Mouse (Mus musculus): ENCODE measurements around the gene Arid3a. TPM values are rescaled to one million over a fixed set of nuclear protein-coding genes. Genes with fewer than 3 reads are reported as not detected.

The Arid3a gene
- polyA plus RNA-seq, 1 experiment from 2014 or later: 5.8 TPM

GRCm38 (mm10) chr10:79929967-79930825 lies 3.4 kb downstream of the Arid3a start:
- Histone ChIP-seq H3K4me2 (ENCODE audit: low read depth, low read length) (no peak overlapping the region), H3K27me3 (ENCODE audit: control insufficient read depth, insufficient read depth, low read depth, low read length) (no peaks in the 10 kb centered on the region)

GRCm38 (mm10) chr10:79930826-79931186 lies 4.0 kb downstream of the Arid3a start:
- Histone ChIP-seq H3K4me3 (ENCODE audit: low read depth, low read length) (no peak overlapping the region), H3K27ac (ENCODE audit: low read length) (no peak overlapping the region), H3K9ac (ENCODE audit: low read depth, low read length) (no peak overlapping the region), H3K27me3 (ENCODE audit: control insufficient read depth, insufficient read depth, low read depth, low read length) (no peaks in the 10 kb centered on the region), H3K9me3 (replicated peaks; ENCODE audit: control insufficient read depth, low read length) (no peaks in the 10 kb centered on the region), H3K36me3 (ENCODE audit: control insufficient read depth, insufficient read depth) (no peaks in the 10 kb centered on the region), H3K4me2 (ENCODE audit: low read depth, low read length) (no peak overlapping the region), H3K4me1 (ENCODE audit: control insufficient read depth, low read depth, low read length) (peaks cover 62% of the 10 kb centered on the region)
- 83% methylated on average over 16 of the region's 16 CpGs for WGBS (ENCODE audit: insufficient replicate concordance)
- no peak for ATAC-seq (ENCODE audit: low read depth)

More at GRCm38 (mm10) chr10:79929967-79930825, 3.4 kb downstream of the Arid3a start:
- H3K4me3 ChIP-seq (ENCODE audit: low read depth, low read length): no peak overlapping the region
- peaks cover 64% of the 10 kb centered on the region for H3K4me1 ChIP-seq (ENCODE audit: control insufficient read depth, low read depth, low read length)
- ATAC-seq (ENCODE audit: low read depth): no peak
- H3K27ac ChIP-seq (ENCODE audit: low read length): no peak overlapping the region
- no peak overlapping the region for H3K9ac ChIP-seq (ENCODE audit: low read depth, low read length)
- no peaks in the 10 kb centered on the region for H3K9me3 ChIP-seq (replicated peaks; ENCODE audit: control insufficient read depth, low read length)
- 81% methylated on average over 18 of the region's 18 CpGs for WGBS (ENCODE audit: insufficient replicate concordance)
- no peaks in the 10 kb centered on the region for H3K36me3 ChIP-seq (ENCODE audit: control insufficient read depth, insufficient read depth)

GRCm38 (mm10) chr10:79931797-79932196 lies 5.0 kb downstream of the Arid3a start:
- no peak overlapping the region for H3K9ac ChIP-seq (ENCODE audit: low read depth, low read length)
- no peak for ATAC-seq (ENCODE audit: low read depth)
- H3K36me3 ChIP-seq (ENCODE audit: control insufficient read depth, insufficient read depth): no peaks in the 10 kb centered on the region
- no peaks in the 10 kb centered on the region for H3K9me3 ChIP-seq (replicated peaks; ENCODE audit: control insufficient read depth, low read length)
- no peak overlapping the region for H3K27ac ChIP-seq (ENCODE audit: low read length)
- H3K4me3 ChIP-seq (ENCODE audit: low read depth, low read length): no peak overlapping the region
- no peaks in the 10 kb centered on the region for H3K27me3 ChIP-seq (ENCODE audit: control insufficient read depth, insufficient read depth, low read depth, low read length)
- 67% methylated on average over 9 of the region's 9 CpGs for WGBS (ENCODE audit: insufficient replicate concordance)
- H3K4me2 ChIP-seq (ENCODE audit: low read depth, low read length): no peak overlapping the region
- H3K4me1 ChIP-seq (ENCODE audit: control insufficient read depth, low read depth, low read length): peaks cover 59% of the 10 kb centered on the region

- Histone ChIP-seq H3K4me3 (ENCODE audit: low read depth, low read length) (no peak overlapping the region), H3K4me2 (ENCODE audit: low read depth, low read length) (no peak overlapping the region), H3K36me3 (ENCODE audit: control insufficient read depth, insufficient read depth) (no peaks in the 10 kb centered on the region), H3K27ac (ENCODE audit: low read length) (peak overlapping the region; percentile 16; the same call in 1 of the 2 replicates), H3K27me3 (ENCODE audit: control insufficient read depth, insufficient read depth, low read depth, low read length) (no peaks in the 10 kb centered on the region), H3K9me3 (replicated peaks; ENCODE audit: control insufficient read depth, low read length) (no peaks in the 10 kb centered on the region), H3K4me1 (ENCODE audit: control insufficient read depth, low read depth, low read length) (peaks cover 66% of the 10 kb centered on the region), H3K9ac (ENCODE audit: low read depth, low read length) (peak overlapping the region; percentile 9; the same call in 1 of the 2 replicates)
- ATAC-seq (ENCODE audit: low read depth): no peak
- WGBS (ENCODE audit: insufficient replicate concordance): 58% methylated on average over 8 of the region's 8 CpGs
These were observed 5.9 kb downstream of the Arid3a start for GRCm38 (mm10) chr10:79932736-79933135.

GRCm38 (mm10) chr10:79933145-79933679 lies 6.4 kb downstream of the Arid3a start:
- Histone ChIP-seq H3K27ac (ENCODE audit: low read length) (no peak overlapping the region), H3K9ac (ENCODE audit: low read depth, low read length) (peak overlapping the region; percentile 9; the same call in 1 of the 2 replicates), H3K9me3 (replicated peaks; ENCODE audit: control insufficient read depth, low read length) (no peaks in the 10 kb centered on the region), H3K27me3 (ENCODE audit: control insufficient read depth, insufficient read depth, low read depth, low read length) (no peaks in the 10 kb centered on the region), H3K4me3 (ENCODE audit: low read depth, low read length) (no peak overlapping the region), H3K36me3 (ENCODE audit: control insufficient read depth, insufficient read depth) (no peaks in the 10 kb centered on the region), H3K4me2 (ENCODE audit: low read depth, low read length) (no peak overlapping the region), H3K4me1 (ENCODE audit: control insufficient read depth, low read depth, low read length) (peaks cover 66% of the 10 kb centered on the region)
- 63% methylated on average over 9 of the region's 9 CpGs for WGBS (ENCODE audit: insufficient replicate concordance)
- no peak for ATAC-seq (ENCODE audit: low read depth)

GRCm38 (mm10) chr10:79933861-79934260 lies 7.0 kb downstream of the Arid3a start:
- peaks cover 69% of the 10 kb centered on the region for H3K4me1 ChIP-seq (ENCODE audit: control insufficient read depth, low read depth, low read length)
- H3K9ac ChIP-seq (ENCODE audit: low read depth, low read length): no peak overlapping the region
- H3K9me3 ChIP-seq (replicated peaks; ENCODE audit: control insufficient read depth, low read length): no peaks in the 10 kb centered on the region
- no peaks in the 10 kb centered on the region for H3K27me3 ChIP-seq (ENCODE audit: control insufficient read depth, insufficient read depth, low read depth, low read length)
- H3K36me3 ChIP-seq (ENCODE audit: control insufficient read depth, insufficient read depth): no peaks in the 10 kb centered on the region
- H3K4me3 ChIP-seq (ENCODE audit: low read depth, low read length): no peak overlapping the region
- no peak overlapping the region for H3K4me2 ChIP-seq (ENCODE audit: low read depth, low read length)
- no peak overlapping the region; the same call in 1 of the 2 replicates for H3K27ac ChIP-seq (ENCODE audit: low read length)
- ATAC-seq (ENCODE audit: low read depth): no peak
- WGBS (ENCODE audit: insufficient replicate concordance): 67% methylated on average over 6 of the region's 6 CpGs

- Histone ChIP-seq H3K27ac (ENCODE audit: low read length) (no peak overlapping the region; the same call in 1 of the 2 replicates), H3K9me3 (replicated peaks; ENCODE audit: control insufficient read depth, low read length) (no peaks in the 10 kb centered on the region), H3K36me3 (ENCODE audit: control insufficient read depth, insufficient read depth) (no peaks in the 10 kb centered on the region), H3K4me2 (ENCODE audit: low read depth, low read length) (no peak overlapping the region), H3K4me3 (ENCODE audit: low read depth, low read length) (no peak overlapping the region), H3K9ac (ENCODE audit: low read depth, low read length) (no peak overlapping the region), H3K4me1 (ENCODE audit: control insufficient read depth, low read depth, low read length) (peaks cover 68% of the 10 kb centered on the region), H3K27me3 (ENCODE audit: control insufficient read depth, insufficient read depth, low read depth, low read length) (no peaks in the 10 kb centered on the region)
- no peak for ATAC-seq (ENCODE audit: low read depth)
- WGBS (ENCODE audit: insufficient replicate concordance): 51% methylated on average over 13 of the region's 13 CpGs
These were observed 7.5 kb downstream of the Arid3a start for GRCm38 (mm10) chr10:79934272-79934721.

- no peaks in the 10 kb centered on the region for H3K9me3 ChIP-seq (replicated peaks; ENCODE audit: control insufficient read depth, low read length)
- WGBS (ENCODE audit: insufficient replicate concordance): 83% methylated on average over 16 of the region's 16 CpGs
- H3K4me1 ChIP-seq (ENCODE audit: control insufficient read depth, low read depth, low read length): peaks cover 72% of the 10 kb centered on the region
- H3K27me3 ChIP-seq (ENCODE audit: control insufficient read depth, insufficient read depth, low read depth, low read length): no peaks in the 10 kb centered on the region
- no peak overlapping the region; the same call in 1 of the 2 replicates for H3K9ac ChIP-seq (ENCODE audit: low read depth, low read length)
- ATAC-seq (ENCODE audit: low read depth): no peak
- H3K4me2 ChIP-seq (ENCODE audit: low read depth, low read length): no peak overlapping the region
- H3K4me3 ChIP-seq (ENCODE audit: low read depth, low read length): no peak overlapping the region
- H3K27ac ChIP-seq (ENCODE audit: low read length): no peak overlapping the region
- H3K36me3 ChIP-seq (ENCODE audit: control insufficient read depth, insufficient read depth): no peaks in the 10 kb centered on the region
These were observed 8.1 kb downstream of the Arid3a start for GRCm38 (mm10) chr10:79934794-79935569.
